Mouse (Mus musculus): ENCODE data around the gene Gm14085.

Gene Gm14085

DNA sequence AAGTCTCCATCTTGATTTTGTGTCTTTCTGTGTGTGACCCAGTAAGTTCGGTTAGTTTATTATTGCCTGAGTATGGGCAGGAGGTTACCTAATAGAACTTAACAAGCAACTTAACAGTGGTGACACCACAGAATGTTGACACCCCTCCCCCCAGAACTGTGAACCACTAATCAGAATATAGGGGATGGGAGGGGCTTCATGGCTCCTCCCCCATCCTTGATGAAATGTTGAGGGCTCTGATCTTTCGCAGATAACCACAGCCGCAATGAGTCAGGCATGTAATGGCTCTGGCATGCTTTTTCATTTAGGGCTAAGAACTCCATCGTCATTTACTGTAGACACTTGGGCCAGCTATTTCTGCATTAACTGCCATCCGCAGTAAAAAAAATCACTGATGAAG, 76.5 kb downstream of the Gm14085 start:
- no peak for DNase-seq

DNA sequence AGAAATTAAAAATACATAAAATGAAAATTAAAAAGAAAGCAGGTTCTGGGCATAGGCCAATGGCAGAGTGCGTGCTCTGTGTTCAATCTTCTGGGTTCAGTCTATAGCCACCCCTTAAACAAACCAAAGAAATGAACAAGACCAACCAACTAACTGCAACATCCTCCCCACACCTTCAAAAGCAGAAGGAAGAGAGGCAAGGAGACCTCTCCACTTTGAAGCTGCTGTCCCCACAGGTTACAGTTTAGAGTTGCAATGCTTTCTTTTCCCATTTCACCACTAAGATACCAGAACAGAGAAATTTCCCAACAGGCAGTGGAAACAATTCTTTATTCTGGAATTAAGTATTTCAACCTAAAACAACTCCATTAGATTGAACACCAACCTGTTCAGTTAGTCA, 77.5 kb downstream of the Gm14085 start:
- no peak for DNase-seq

GRCm38 (mm10) chr2:122569439-122569838, 84.7 kb downstream of the Gm14085 start:
- DNase-seq, result peak; percentile 27

GRCm38 (mm10) chr2:122570430-122570829, 85.7 kb downstream of the Gm14085 start:
- DNase-seq, result no peak

DNA sequence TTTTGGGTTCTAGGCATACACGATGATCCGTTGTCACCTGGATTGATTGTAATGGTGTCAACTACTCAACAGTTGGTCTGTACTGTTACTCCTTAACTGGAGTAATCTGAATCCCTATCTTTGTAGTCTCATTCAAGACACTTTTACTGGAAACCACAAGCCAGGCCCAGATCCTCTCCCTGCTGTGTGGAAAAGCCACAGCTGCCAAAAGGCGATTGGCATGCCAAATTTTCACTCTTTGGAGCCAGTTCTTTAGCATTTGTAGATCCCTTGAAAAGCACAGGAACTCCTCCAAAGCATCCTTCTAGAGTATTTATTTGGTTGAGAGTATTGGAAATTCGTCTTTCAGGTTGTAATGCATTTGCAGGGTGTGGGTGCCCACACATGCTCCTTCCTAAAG, 86.6 kb downstream of the Gm14085 start:
- no peak for DNase-seq

- DNase-seq, result no peak
Observed at GRCm38 (mm10) chr2:122572438-122572837, 87.7 kb downstream of the Gm14085 start.

DNA sequence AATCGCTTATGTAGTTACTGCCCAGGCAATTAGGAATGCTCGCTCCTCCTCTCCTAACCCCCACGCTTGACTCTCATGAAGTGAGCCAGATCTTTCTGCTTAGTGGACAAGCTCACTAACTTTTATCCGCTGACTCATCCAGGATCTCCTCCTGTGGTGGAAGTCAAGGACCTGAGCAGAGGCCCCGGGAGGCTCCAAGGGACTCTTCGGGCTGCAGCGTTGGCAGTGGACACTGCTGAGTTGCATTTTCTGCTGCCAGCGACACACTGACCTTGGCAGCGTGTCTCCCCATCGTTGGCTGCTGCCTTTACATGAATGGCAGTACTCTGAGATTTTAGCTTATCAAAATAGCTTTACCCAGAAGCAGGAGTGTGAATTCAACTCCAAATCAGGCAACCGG, 90.7 kb downstream of the Gm14085 start:
- DNase-seq, result no peak

DNA sequence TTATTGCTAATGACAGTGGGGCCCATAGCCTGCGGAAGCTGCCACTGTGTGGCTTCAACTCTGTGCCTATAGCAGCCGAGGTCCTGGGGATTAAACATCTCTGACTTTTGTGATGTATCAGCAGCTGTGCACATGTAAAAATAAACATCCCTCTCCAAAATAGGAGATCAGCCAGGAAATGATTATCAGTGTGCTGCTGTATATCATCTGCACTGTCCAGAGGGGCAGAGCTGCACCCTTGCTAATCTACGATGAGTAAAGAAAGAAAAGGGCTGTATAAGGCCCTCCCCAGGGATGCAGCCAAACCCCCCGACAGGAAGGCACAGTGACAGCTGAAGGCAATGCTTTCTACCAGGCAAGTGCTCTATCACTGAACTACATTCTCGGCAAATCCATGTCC, 91.6 kb downstream of the Gm14085 start:
- no peak for DNase-seq

DNA sequence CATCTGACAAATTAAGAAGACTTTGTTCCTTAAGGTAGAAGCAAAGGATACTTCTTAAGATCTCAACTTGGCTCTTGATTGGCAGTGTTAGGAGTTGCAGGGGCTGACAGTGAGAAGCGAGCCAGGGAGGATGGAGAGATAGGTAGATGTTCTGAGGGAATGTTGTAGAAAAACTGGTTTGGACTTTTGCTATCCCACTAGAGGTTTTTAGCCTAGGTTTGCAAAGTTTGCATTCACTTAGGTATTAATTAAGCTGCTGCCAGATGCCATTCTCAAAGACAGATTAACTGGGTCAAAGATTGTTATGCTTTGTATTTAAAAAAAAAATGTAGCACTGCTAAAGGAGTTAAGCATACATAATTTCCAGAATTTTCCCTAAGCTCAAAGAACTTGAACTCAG, 92.6 kb downstream of the Gm14085 start:
- no peak for DNase-seq
